Mouse (Mus musculus): ENCODE measurements around the gene Itgb1. TPM values are rescaled to one million over a fixed set of nuclear protein-coding genes. Genes with fewer than 3 reads are reported as not detected.

The Itgb1 gene
- total and polyA plus RNA-seq, 3 experiments, result 73.7 to 189 (median 114) TPM

DNA sequence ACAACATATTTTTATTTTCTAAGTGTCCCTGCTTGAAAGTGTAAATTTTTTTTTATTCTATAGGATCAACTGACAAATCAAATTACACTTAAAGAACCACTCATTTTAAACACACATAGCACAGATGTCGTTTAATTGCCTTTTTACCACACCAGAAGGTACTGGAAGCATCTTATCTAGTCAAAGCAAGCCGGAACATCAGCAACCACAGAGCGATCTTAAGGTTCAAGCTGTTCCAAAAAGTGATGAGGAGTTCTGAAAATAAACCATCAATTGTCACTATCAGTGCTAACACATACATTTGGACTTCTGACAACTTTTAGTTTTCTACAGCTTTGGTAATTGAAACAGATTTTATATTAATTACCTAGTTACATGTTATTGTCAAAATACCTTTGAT lies 48.7 kb downstream of the Itgb1 start:
- H3K36me3 ChIP-seq (ENCODE audit: control insufficient read depth in 1 of 2, insufficient read depth in 2 of 2, low read length in 2 of 2), result peaks cover 5 to 9% of the 10 kb centered on the region in 2 experiments
- DNase-seq (ENCODE audit: low read depth, low spot score), result peak; percentile 25
- H3K27me3 ChIP-seq (ENCODE audit: control insufficient read depth in 1 of 2, insufficient read depth in 2 of 2, low read length in 2 of 2), result no peaks in the 10 kb centered on the region
- no peaks in the 10 kb centered on the region for H3K9me3 ChIP-seq (replicated peaks; ENCODE audit: insufficient read depth, low read length)
- no peak overlapping the region for H3K4me3 ChIP-seq (ENCODE audit: control insufficient read depth in 1 of 2, insufficient read depth in 1 of 2, low read depth in 2 of 2, low read length in 2 of 2)
- no peaks in the 10 kb centered on the region for H3K79me2 ChIP-seq (ENCODE audit: control insufficient read depth, insufficient read depth, low read length, poor library complexity)
- no peaks in the 10 kb centered on the region for H3K4me1 ChIP-seq (ENCODE audit: control insufficient read depth in 1 of 2, insufficient read depth in 2 of 2, low read length in 2 of 2)
- H3K27ac ChIP-seq (ENCODE audit: control insufficient read depth, low read depth, low read length), result no peak overlapping the region
- TF ChIP-seq MEF2A (IDR thresholded peaks at IDR 0.05; ENCODE audit: extremely low read depth, insufficient replicate concordance, low read depth, low read length, poor library complexity, severe bottlenecking), result peak; percentile 68; the same call in 1 of the 2 replicates
- peak; percentile 19; the same call in 1 of the 2 replicates for TF ChIP-seq TAL1 (IDR thresholded peaks at IDR 0.05; ENCODE audit: low read length)
- no peak for TF ChIP-seq NRF1 (IDR thresholded peaks at IDR 0.05; ENCODE audit: insufficient read depth, low read depth, low read length, poor library complexity, severe bottlenecking)
- TF ChIP-seq KAT2A (conservative IDR thresholded peaks at IDR 0.05; ENCODE audit: low read depth, low read length), result no peak
- TF ChIP-seq ETS1 (IDR thresholded peaks at IDR 0.05; ENCODE audit: low read depth, low read length), result peak; percentile 56
- TF ChIP-seq MAFK (IDR thresholded peaks at IDR 0.05; ENCODE audit: borderline replicate concordance, low read depth, low read length), result no peak
- peak; percentile 85 for TF ChIP-seq TCF12 (IDR thresholded peaks at IDR 0.05; ENCODE audit: low read depth, low read length)
- no peak for TF ChIP-seq SIN3A (IDR thresholded peaks at IDR 0.05; ENCODE audit: low read length)
- TF ChIP-seq RCOR1 (IDR thresholded peaks at IDR 0.05; ENCODE audit: low read depth, low read length), result peak; percentile 57
- TF ChIP-seq GABPA (IDR thresholded peaks at IDR 0.05; ENCODE audit: low read depth, low read length), result no peak
- TF ChIP-seq EP300 (IDR thresholded peaks at IDR 0.05; ENCODE audit: low read depth in 1 of 2, low read length in 2 of 2), result peak; percentile 52 to 69; a peak in 3 of 4 replicates
- peak; percentile 37; the same call in 1 of the 2 replicates for TF ChIP-seq GATA1 (IDR thresholded peaks at IDR 0.05; ENCODE audit: low read depth, low read length)
- TF ChIP-seq TBP (IDR thresholded peaks at IDR 0.05; ENCODE audit: low read depth, low read length), result no peak
- H3K9ac ChIP-seq (ENCODE audit: control insufficient read depth, low read depth, low read length, poor library complexity, severe bottlenecking), result no peak overlapping the region

DNA sequence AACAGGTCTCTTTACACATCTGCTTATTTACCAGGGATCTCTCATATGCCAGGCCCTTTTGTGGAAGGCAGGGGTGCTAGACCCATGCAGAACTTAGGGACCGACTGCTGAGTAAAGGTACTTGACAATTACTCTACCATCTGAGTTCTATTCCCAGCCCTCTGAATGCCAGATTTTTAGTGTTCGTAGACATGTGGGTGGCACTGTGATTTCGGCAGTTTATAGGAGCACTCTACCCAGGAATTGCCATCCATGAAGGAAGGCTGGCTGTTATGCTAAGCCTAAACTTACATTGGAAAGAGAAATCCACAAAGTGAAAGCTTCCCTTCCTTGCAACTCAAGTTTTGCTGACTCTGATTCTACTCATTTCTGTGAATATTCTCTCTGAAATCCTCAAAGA lies 50.2 kb downstream of the Itgb1 start:
- H3K27me3 ChIP-seq (ENCODE audit: control insufficient read depth in 1 of 2, insufficient read depth in 2 of 2, low read length in 2 of 2), result no peaks in the 10 kb centered on the region
- no peak for DNase-seq (ENCODE audit: low read depth, low spot score)
- H3K4me1 ChIP-seq (ENCODE audit: control insufficient read depth in 1 of 2, insufficient read depth in 2 of 2, low read length in 2 of 2), result no peaks in the 10 kb centered on the region
- peaks cover 5% of the 10 kb centered on the region in 2 experiments for H3K36me3 ChIP-seq (ENCODE audit: control insufficient read depth in 1 of 2, insufficient read depth in 2 of 2, low read length in 2 of 2)
- no peaks in the 10 kb centered on the region for H3K9me3 ChIP-seq (replicated peaks; ENCODE audit: insufficient read depth, low read length)
- no peak overlapping the region for H3K27ac ChIP-seq (ENCODE audit: control insufficient read depth, low read depth, low read length)
- no peak overlapping the region for H3K4me3 ChIP-seq (ENCODE audit: control insufficient read depth in 1 of 2, insufficient read depth in 1 of 2, low read depth in 2 of 2, low read length in 2 of 2)
- TF ChIP-seq ZKSCAN1 (IDR thresholded peaks at IDR 0.05; ENCODE audit: low read depth, low read length), result no peak
- no peak for TF ChIP-seq EP300 (IDR thresholded peaks at IDR 0.05; ENCODE audit: low read depth in 1 of 2, low read length in 2 of 2)
- no peak for TF ChIP-seq SMC3 (IDR thresholded peaks at IDR 0.05; ENCODE audit: low read depth, low read length)
- TF ChIP-seq ZC3H11A (IDR thresholded peaks at IDR 0.05; ENCODE audit: low read depth, low read length), result no peak
- no peaks in the 10 kb centered on the region for H3K79me2 ChIP-seq (ENCODE audit: control insufficient read depth, insufficient read depth, low read length, poor library complexity)
- H3K9ac ChIP-seq (ENCODE audit: control insufficient read depth, low read depth, low read length, poor library complexity, severe bottlenecking), result no peak overlapping the region

Other genes starting within 250 kb of the Itgb1 start
- not detected in 2 replicates for gene Gm3952, start 113.0 kb downstream of the Itgb1 start, total RNA-seq (2012; rRNA removed)
- not detected for gene Gm3952, start 113.0 kb downstream of the Itgb1 start, polyA plus RNA-seq (2012; ENCODE audit: insufficient read depth in 1 of 2, insufficient read length in 2 of 2, low read depth in 1 of 2, low replicate concordance in 2 of 2, missing spikeins in 1 of 2)

All from MEL (cell line).